Mouse (Mus musculus) thymus, postnatal 4 days (tissue): ENCODE measurements around the gene Jag1.

Experiments used
- DNase-seq: peaks from one replicate; pipeline ENCODE4 v3.0.0; 2021

Jag1 gene

GRCm38 (mm10) chr2:137099211-137099734, 17.2 kb downstream of the Jag1 start:
- DNase-seq, result no peak

DNA sequence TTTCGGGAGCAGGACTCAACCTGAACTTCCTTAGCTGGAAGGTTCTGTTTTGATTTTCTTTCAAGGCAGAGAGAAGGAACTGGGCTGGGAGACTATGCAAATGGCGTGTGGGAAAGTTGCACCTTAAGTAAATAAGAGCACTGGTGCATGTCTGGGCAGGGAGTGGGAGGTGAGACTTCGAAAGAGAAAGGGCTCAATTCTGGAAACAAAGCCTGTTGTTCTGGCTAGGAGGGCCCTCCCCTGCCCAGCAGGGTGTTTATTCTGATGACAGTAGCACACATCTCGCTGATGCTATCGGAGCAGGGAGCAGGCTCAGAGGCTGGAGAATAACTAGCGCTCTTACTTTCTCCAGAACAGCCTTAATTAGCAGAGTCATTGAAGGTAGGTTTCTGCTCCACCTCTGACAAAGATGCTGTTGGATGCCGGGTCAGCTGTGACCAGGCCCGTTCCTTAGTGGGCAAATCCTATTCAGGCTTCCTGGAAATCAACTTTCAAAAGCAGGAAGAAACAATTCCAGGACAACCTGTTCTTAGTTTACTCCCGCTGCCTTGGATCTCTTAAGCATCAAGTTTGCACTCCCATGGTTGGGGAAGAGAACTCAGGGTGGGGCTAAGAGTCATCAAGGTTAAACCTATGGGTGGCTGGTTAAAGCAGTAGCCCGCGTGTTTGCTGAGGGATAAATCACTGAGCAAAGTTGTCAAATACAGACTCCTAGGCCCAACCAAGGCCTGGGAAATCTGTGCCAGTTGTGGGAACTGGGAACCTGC, 18.0 kb downstream of the Jag1 start:
- DNase-seq, result no peak

- no peak for DNase-seq
Observed at GRCm38 (mm10) chr2:137096981-137097460, 19.4 kb downstream of the Jag1 start.

DNA sequence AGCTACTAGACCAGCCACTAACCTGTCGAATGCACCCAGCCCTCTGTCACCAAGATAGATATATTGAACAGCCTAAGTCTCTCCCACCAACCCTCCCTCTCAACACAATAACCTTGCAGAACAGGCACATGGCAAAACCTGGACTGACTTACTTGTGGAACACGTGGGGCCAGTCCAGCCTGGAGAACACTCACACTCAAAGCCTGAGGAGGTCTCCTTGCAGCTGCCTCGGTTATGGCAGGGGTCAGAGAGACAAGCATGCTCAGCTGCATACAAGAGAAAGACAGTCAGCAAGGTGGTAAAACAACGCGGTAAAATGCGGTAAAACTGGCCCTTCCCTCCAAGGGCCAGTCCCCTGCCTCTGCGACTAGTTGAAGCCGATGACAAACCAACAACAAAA, 22.1 kb downstream of the Jag1 start:
- DNase-seq, result no peak

GRCm38 (mm10) chr2:137093298-137093630, 23.2 kb downstream of the Jag1 start:
- DNase-seq, result no peak

DNA sequence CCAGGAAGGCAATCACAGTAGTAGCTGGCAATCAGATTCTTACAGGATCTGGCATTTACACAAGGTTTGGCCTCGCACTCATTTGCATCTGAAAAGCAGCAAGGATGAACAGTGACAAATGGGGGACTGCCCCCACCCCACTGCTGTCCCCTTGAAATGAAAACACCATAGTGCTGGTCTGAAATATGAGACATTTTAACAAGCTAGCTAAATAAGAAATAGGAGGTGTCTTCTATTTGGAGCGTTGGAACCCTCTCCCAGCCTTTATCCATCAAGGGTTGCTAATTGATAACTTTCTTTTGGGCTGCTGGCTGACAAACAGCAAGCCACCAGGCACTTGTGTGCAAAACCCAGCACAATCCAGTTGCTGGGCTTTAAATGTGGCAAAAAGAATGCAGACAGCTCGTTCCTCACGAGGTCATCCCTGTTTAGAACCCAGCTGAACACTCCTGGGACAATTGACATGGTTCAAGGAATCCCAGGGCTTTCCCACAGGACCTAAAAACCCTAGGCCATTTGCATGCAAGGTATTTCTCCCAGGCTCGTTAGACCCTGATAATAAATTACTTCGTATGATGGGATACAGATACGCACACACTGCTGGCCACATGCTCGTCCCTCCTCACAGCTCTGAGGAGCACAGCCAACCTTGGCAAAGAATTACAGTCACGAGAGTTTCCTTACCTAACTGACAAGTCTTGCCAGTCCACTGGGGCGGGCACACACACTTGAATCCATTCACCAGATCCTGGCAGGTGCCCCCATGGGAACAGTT, 23.7 kb downstream of the Jag1 start:
- no peak for DNase-seq

- DNase-seq, result no peak
Observed at GRCm38 (mm10) chr2:137091766-137092522, 24.5 kb downstream of the Jag1 start.

DNA sequence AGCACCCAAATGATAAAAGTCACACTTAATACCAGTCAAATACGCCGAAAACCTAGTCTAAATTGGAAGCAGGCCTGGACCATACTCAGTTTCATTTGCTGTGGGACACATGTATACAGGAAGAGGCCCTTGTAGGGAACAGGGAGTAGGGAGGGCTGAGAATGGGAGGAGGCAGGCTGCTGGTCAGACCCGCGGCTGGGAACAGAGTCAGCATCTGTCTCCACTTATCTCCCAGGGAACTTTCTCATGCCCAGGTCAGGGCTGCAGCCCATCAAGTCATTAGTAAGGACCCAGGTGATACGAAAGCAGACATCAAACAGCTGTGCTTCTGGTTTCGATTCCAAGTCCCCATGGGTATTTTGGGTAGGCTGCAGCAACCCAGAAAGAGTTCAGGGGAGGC, 28.7 kb downstream of the Jag1 start:
- DNase-seq, result no peak

- DNase-seq, result no peak
Observed at GRCm38 (mm10) chr2:137086621-137087395, 29.6 kb downstream of the Jag1 start.

DNA sequence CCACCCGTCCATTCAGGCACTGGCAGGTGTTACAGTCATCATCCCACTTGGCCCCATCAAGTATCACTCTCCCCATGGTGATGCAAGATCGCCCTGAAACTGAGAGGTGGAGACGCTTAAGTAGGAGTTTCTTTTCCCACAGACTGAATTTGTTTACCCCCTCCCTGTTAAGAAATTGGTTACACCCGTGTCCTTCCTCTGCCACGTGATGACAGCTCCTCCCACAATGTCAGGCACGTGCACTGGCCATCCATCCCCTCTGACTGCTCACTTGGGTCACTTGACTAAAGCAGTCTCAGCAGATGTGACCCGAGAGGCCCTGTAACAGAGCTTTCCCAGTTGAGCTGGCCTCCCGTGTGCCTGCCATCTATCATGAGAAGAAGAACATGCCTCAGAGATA, 31.2 kb downstream of the Jag1 start:
- no peak for DNase-seq

DNA sequence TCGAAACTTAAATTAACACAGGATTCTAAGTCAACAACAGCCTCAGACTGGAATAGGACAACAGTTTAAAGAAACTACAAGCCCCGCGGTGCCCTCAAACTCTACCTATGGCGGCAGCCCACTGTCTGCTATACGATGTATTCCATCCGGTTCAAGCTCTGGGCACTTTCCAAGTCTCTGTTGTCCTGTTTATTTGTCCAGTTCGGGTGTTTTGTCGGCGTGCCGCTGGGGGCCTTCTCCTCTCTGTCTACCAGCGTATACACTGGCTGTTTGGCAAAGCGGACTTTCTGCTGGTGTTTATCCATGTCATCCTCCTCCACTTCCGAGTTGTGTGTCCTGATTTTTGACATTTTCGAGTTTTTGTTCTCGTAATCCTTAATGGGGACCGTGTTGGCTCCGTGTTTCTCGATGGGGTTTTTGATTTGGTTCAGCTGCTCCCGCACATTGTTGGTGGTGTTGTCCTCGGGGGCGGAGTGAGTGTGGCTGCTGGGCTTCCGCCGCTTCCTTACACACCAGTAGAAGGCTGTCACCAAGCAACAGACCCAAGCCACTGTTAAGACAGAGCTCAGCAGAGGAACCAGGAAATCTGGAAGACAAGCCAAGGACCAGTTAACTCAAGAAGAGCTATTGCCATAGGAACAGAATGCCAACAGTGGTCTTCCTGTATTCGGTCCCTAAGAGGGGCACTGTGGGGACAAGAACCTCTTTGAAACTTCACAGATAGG, 33.4 kb downstream of the Jag1 start:
- DNase-seq, result no peak

DNA sequence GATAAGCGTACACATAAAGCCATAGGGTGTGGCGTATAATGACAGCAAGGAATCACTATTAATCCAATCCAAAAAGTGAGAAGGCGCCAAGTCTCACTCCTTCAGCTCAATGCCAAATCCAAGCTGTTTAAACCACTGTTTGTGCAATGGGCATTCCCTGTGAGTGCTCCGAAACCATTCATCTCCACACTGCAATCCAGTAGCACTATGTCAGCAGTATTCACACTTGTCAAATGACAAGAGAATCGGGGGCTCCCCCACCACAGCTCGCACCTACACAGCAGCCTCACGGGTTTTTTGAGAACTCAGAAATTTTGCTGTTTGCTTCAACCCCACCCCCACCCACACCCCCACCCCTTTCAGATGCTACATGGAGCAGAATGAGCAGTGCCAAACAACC, 35.4 kb downstream of the Jag1 start:
- DNase-seq, result no peak

DNA sequence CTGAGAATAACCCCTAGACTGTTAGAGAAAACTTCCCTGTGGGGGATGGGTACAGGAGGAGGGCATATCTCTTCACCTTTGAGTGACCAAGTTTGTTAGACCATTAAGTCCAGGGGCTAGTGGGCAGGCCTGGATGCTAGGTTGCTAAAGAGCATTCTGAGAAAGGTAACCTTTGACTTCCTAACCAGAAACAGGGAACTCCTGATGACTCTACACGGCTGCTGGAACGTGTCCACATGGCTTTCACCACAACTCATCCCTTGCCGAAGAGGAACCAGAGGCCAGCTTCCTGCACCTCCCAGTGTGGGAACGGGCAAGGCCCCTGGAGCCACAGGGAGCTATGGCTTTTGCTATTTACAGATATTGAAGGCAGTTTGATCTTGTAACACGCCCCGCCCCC, 36.0 kb downstream of the Jag1 start:
- no peak for DNase-seq

DNA sequence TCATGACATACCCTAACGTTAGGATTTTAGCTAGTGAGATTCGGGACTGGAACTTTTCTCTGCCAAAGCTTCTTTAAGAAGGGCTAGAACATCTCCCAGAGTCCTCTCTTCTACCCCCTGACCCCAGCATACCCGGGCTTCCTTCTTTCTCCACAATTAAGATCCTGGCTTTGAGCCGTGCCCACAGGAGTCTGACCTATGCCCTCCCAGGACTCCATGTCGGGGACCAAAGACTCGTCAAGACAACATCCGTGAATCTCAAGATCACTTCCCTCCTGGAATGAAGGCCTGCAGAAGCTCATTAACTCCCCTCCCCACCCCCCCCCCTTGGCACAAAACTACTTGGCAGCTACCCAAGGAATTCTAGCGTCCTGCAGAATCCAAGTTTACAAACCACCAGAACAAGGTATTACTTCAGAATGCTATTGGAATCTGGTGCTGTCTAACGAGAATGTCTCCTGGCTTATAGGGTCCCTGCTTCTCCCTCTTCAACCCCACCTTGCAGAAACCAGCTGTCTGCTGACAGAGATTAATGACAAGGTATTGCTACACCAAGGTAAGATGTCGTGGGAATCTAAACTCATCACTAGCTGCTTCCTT, 36.6 kb downstream of the Jag1 start:
- DNase-seq, result no peak

DNA sequence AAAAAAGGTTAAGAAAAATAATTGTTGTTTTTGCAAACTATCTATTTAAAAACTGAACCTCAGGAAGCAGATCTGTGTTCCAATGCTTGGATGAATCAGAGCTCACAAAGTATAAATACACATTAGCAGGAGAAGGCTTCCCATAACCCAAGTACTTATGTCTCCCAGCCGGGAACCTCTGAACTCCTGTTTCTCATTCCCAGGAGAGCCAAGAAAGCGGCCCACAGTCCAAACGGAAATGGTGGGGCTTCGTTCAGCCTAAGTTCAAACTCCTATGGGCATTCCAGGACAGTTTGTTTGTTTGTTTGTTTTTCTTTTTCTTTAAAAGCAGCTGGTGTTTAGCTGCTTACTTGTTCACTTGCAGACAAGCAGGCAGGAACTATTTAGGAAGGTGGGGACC, 37.7 kb downstream of the Jag1 start:
- no peak for DNase-seq

DNA sequence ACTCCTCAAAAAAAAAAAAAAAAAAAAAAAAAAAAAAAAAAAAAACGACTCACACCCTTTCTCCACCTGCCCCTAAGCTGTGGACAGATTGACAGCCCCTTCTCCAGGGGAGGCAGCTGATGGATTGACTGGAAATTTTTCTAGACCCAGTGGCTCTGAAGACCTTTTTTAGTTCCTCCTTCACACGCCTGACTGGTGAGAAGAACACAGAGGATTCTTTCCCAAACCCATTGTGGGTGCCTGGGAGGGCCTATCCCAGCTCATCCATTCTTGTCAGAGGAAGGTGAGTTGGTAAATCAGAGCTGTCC, 42.2 kb downstream of the Jag1 start:
- DNase-seq, result no peak

GRCm38 (mm10) chr2:137073473-137074312, 42.8 kb downstream of the Jag1 start:
- no peak for DNase-seq

DNA sequence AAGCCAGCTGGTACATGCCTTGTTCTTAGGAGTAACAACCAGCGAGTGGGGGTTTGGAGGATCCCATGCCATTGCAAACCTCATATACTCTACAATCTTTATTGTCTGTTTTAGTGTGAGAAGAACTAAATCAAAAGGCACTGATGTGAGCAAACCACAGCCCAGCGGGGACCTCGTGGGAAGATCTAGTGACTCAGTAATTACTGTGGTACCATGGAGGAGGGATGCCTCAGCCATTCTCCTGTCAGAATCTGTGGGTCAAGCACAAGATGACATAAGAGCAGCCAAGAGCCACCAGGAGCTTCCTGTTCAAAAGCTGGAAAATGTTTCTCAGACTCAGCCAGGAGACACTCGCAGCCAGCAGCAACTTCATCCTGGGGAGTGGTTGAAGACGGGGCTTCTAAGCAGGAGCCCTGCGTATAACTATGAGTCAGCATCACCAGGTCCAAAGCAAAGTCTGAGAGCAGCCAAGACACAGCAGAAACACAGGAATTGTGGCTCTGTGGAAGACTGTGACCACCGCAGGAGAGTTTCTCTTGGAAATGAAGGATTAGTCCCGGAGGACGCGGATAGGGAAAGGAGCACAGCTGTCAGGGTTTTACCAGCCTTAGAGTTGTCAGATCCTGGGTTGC, 48.8 kb downstream of the Jag1 start:
- DNase-seq, result no peak

DNA sequence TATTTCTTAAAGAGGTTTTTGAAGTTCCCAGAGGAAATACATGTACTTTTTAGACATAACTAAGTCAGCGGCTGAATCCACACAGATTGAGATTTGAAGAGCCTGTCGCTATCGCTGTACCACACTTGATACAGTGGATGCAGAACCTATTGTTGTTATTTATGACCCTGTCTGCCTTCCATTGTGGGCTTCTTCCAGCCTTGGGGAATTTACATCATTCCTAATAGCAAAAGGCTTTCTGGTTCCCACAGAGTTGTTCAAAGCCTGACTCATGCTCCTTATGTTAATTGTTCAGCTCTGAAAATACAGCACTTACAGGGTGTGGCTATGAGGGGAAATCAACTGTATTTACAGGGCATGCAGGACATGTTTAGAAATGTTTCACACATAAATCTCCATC, 51.9 kb downstream of the Jag1 start:
- DNase-seq, result no peak

DNA sequence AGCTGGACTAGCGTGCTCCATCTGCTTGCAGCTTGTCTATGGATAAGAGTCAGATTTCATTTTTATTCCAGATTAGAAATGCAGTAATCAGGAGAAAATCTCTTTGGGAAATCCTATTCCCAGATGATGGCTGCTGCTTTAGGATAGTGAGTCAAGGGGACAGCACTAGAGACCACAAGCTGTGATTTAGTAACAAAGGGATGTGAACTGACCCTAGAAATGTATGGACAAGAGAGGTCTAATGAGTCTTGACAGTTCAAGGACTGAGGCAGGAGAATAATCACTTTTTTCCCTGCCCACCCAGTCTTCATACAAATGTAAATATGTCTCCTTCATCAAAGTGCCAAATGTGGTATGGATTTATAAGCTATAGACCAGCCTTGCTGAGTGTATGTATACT, 52.6 kb downstream of the Jag1 start:
- no peak for DNase-seq
